Mouse (Mus musculus): ENCODE measurements around the gene Lrch4.

DNA sequence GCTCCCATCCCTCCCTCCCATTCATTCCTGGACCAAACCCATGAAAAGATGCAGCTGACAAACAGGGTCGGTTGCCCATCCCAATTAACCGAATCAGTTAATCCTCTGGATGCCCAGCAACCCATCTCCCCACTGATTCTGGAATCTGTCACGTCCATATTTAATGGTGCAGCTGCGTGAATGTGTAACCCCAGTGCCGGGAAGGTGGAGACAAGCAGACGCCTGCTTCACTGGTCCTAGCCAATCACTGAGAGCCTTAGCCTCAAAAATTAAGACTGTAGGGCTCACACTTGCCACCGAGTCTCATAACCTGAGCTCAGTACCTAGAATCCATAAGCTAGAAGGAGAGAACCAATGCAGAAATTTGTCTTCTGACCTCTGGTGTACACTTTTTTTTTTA is 33.0 kb upstream of the Lrch4 start:
- no peak for TF ChIP-seq CTCF (IDR thresholded peaks at IDR 0.05; ENCODE audit: control insufficient read depth, insufficient read depth, low read length)
- TF ChIP-seq POLR2A (IDR thresholded peaks at IDR 0.05; ENCODE audit: borderline replicate concordance, control insufficient read depth, low read depth, low read length): no peak
